Mouse (Mus musculus) stomach, postnatal 0 days (tissue): ENCODE measurements around the gene Xxylt1.

ENCODE experiments used
- CTCF ChIP-seq: IDR thresholded peaks from 2 replicates; pipeline ENCODE4 v1.5.1; 2016; ENCODE audit warnings: antibody characterized with exemption, low read depth, mild to moderate bottlenecking, moderate library complexity
- EP300 ChIP-seq: optimal IDR thresholded peaks from 2 replicates; pipeline ENCODE3; 2016; ENCODE audit warnings: antibody characterized with exemption

- TF ChIP-seq CTCF (no peak), EP300 (no peak)
Measured at GRCm38 (mm10) chr16:30992568-30992967, 88.7 kb downstream of the Xxylt1 start.
